Mouse (Mus musculus) neural tube, embryonic 14.5 days (tissue): ENCODE results near the gene Klk6. TPM values are rescaled to one million over a fixed set of nuclear protein-coding genes. Genes with fewer than 3 reads are reported as not detected.

Experiments used
- ATAC-seq: fragments of 200-750 bp; cut with Nextera tagmentation; 2 replicates; pipeline ENCODE4 v1.8.0; 2017; ENCODE audit warnings: low read depth, mild to moderate bottlenecking, moderate TSS enrichment, moderate library complexity
- H3K27ac ChIP-seq: fragments of 300-500 bp; sonication (generic); 2 replicates; pipeline ENCODE4 v1.5.1; 2014; ENCODE audit warnings: low read depth, mild to moderate bottlenecking, control low read depth, low read length, moderate library complexity, mixed read lengths
- H3K27me3 ChIP-seq: fragments of 300-500 bp; sonication (generic); 2 replicates; pipeline ENCODE4 v1.6.1; 2014; ENCODE audit warnings: low read length; ENCODE audit not compliant: control insufficient read depth, insufficient read depth
- H3K36me3 ChIP-seq: fragments of 300-500 bp; sonication (generic); 2 replicates; pipeline ENCODE4 v1.6.1; 2014; ENCODE audit warnings: low read length, mixed read lengths; ENCODE audit not compliant: control insufficient read depth, insufficient read depth
- H3K4me1 ChIP-seq: fragments of 300-500 bp; sonication (generic); 2 replicates; pipeline ENCODE4 v1.6.1; 2014; ENCODE audit warnings: low read length; ENCODE audit not compliant: control insufficient read depth, insufficient read depth
- H3K4me2 ChIP-seq: fragments of 300-500 bp; sonication (generic); 2 replicates; pipeline ENCODE4 v1.6.1; 2014; ENCODE audit warnings: mild to moderate bottlenecking, low read depth, low read length, control low read depth
- H3K4me3 ChIP-seq: fragments of 300-500 bp; sonication (generic); 2 replicates; pipeline ENCODE4 v1.5.1; 2014; ENCODE audit warnings: low read depth, low read length, control low read depth, mixed read lengths
- H3K9ac ChIP-seq: fragments of 300-500 bp; sonication (generic); replicated peaks from 2 replicates; pipeline ENCODE4 v1.6.1; 2014; ENCODE audit warnings: low read depth, mild to moderate bottlenecking, control low read depth, low read length, mixed read lengths
- H3K9me3 ChIP-seq: fragments of 300-500 bp; sonication (generic); 2 replicates; pipeline ENCODE4 v1.6.1; 2016; ENCODE audit warnings: low read length; ENCODE audit not compliant: control insufficient read depth
- WGBS: fragments of 180-500 bp; shearing (Covaris S2); extraction: QIAGEN DNeasy Blood & Tissue Kit; methylation state at CpG from one replicate; pipeline ENCODE4 v1.1.7; 2014; 5-methylcytosine and 5-hydroxymethylcytosine counted together
- polyA plus RNA-seq: library from polyadenylated mRNA; unstranded; fragments of >200 nt; fragmentation: Nextera tagmentation; extraction: Ambion mirVana; gene quantifications from 2 replicates; pipeline ENCODE4 v1.2.1, GENCODE M21; 2014

Gene Klk6
- polyA plus RNA-seq, 1 experiment from 2014 or later, result not detected

GRCm38 (mm10) chr7:43876444-43876843 is 52.1 kb downstream of the Klk6 start:
- H3K9ac ChIP-seq, result no peak overlapping the region
- H3K9me3 ChIP-seq, result no peaks in the 10 kb centered on the region
- 88% methylated on average over 4 of the region's 4 CpGs for WGBS
- no peak overlapping the region for H3K4me2 ChIP-seq
- ATAC-seq, result no peak
- H3K4me3 ChIP-seq, result no peak overlapping the region
- no peaks in the 10 kb centered on the region for H3K27me3 ChIP-seq
- H3K4me1 ChIP-seq, result no peaks in the 10 kb centered on the region
- H3K36me3 ChIP-seq, result no peaks in the 10 kb centered on the region
- H3K27ac ChIP-seq, result no peak overlapping the region

GRCm38 (mm10) chr7:43878281-43878680 is 54.0 kb downstream of the Klk6 start:
- 49% methylated on average over 1 of the region's 1 CpGs for WGBS

GRCm38 (mm10) chr7:43880912-43881311 is 56.6 kb downstream of the Klk6 start, which contains the start of gene Klk4:
Gene Klk4 (plus strand): TSS chr7:43881160.
- Histone ChIP-seq H3K36me3 (no peaks in the 10 kb centered on the region), H3K27ac (no peak within 1 kb of the TSS), H3K9ac (no peak within 1 kb of the TSS), H3K9me3 (no peaks in the 10 kb centered on the region), H3K4me3 (no peak within 1 kb of the TSS), H3K27me3 (no peaks in the 10 kb centered on the region), H3K4me2 (no peak within 1 kb of the TSS), H3K4me1 (no peaks in the 10 kb centered on the region)
- ATAC-seq, result no peak
- 20% methylated on average over 3 of the region's 3 CpGs for WGBS

More at GRCm38 (mm10) chr7:43878281-43878680, 54.0 kb downstream of the Klk6 start:
- no peaks in the 10 kb centered on the region for H3K4me1 ChIP-seq
- H3K9me3 ChIP-seq, result no peaks in the 10 kb centered on the region
- no peak overlapping the region for H3K27ac ChIP-seq
- no peaks in the 10 kb centered on the region for H3K36me3 ChIP-seq
- H3K4me2 ChIP-seq, result no peak overlapping the region
- no peaks in the 10 kb centered on the region for H3K27me3 ChIP-seq
- no peak overlapping the region for H3K9ac ChIP-seq
- no peak for ATAC-seq
- H3K4me3 ChIP-seq, result no peak overlapping the region

Other genes starting within 250 kb of the Klk6 start
- 16.5 and 19.8 TPM in 2 replicates for gene Zfp719, start 244.9 kb upstream of the Klk6 start, polyA plus RNA-seq
- 0.24 and 0.44 TPM in 2 replicates for gene Zfp819, start 217.3 kb upstream of the Klk6 start, polyA plus RNA-seq
- 0.13 and 0.20 TPM in 2 replicates for gene Ceacam18, start 189.8 kb upstream of the Klk6 start, polyA plus RNA-seq
- gene Siglece, start 164.3 kb upstream of the Klk6 start, polyA plus RNA-seq, result 0.15 and 0.33 TPM in 2 replicates
- 14.4 and 15.0 TPM in 2 replicates for gene Ctu1, start 152.5 kb upstream of the Klk6 start, polyA plus RNA-seq
- gene Klk14, start 134.1 kb upstream of the Klk6 start, polyA plus RNA-seq, result not detected in 2 replicates
- gene Klk13, start 111.9 kb upstream of the Klk6 start, polyA plus RNA-seq, result 0.11 TPM in 1 of 2 replicates, not detected in the other
- gene Klk12, start 55.6 kb upstream of the Klk6 start, polyA plus RNA-seq, result not detected in 2 replicates
- not detected in 2 replicates for gene Klk11, start 49.9 kb upstream of the Klk6 start, polyA plus RNA-seq
- not detected in 2 replicates for gene Klk10, start 43.5 kb upstream of the Klk6 start, polyA plus RNA-seq
- not detected in 2 replicates for gene Klk9, start 32.6 kb upstream of the Klk6 start, polyA plus RNA-seq
- 7.6 and 8.6 TPM in 2 replicates for gene Klk8, start 26.9 kb upstream of the Klk6 start, polyA plus RNA-seq
- gene Klk7, start 13.2 kb upstream of the Klk6 start, polyA plus RNA-seq, result not detected in 2 replicates
- gene Klk5, start 17.5 kb downstream of the Klk6 start, polyA plus RNA-seq, result not detected in 2 replicates
- 0.50 and 0.66 TPM in 2 replicates for gene Klk4, start 56.7 kb downstream of the Klk6 start, polyA plus RNA-seq
- not detected in 2 replicates for gene Klk15, start 109.2 kb downstream of the Klk6 start, polyA plus RNA-seq
- gene Klk1b8, start 126.2 kb downstream of the Klk6 start, polyA plus RNA-seq, result not detected in 2 replicates
- not detected in 2 replicates for gene Klk1b1, start 142.3 kb downstream of the Klk6 start, polyA plus RNA-seq
- not detected in 2 replicates for gene Klk1b9, start 151.6 kb downstream of the Klk6 start, polyA plus RNA-seq
- not detected in 2 replicates for gene Klk1b11, start 171.4 kb downstream of the Klk6 start, polyA plus RNA-seq
- not detected in 2 replicates for gene Klk1b26, start 187.7 kb downstream of the Klk6 start, polyA plus RNA-seq
- gene Klk1b27, start 227.8 kb downstream of the Klk6 start, polyA plus RNA-seq, result not detected in 2 replicates